Mouse (Mus musculus): Measurements from ENCODE around the gene Gsdmc3. TPM values are rescaled to one million over a fixed set of nuclear protein-coding genes. Genes with fewer than 3 reads are reported as not detected.
"Not testable (repeated sequence)": the region's sequence is repeated elsewhere in the genome, so short reads cannot be mapped to it uniquely, and the experiment has no call there.

The Gsdmc3 gene
- polyA plus RNA-seq (2014; fragmentation: Nextera tagmentation; extraction: Ambion mirVana): not detected in 2 replicates

GRCm38 (mm10) chr15:63878458-63878857, at the start of gene Gsdmc3:
Gene Gsdmc3 (minus strand): TSS chr15:63878558.
- H3K9ac ChIP-seq (ENCODE audit: low read length); H3K4me3 ChIP-seq (ENCODE audit: low read depth, low read length); H3K36me3 ChIP-seq (ENCODE audit: control insufficient read depth, insufficient read depth, low read length); DNase-seq (ENCODE audit: low spot score); H3K27me3 ChIP-seq (replicated peaks; ENCODE audit: control insufficient read depth, insufficient read depth, low read length); ATAC-seq; H3K4me1 ChIP-seq (ENCODE audit: control insufficient read depth, insufficient read depth, low read length); H3K27ac ChIP-seq (ENCODE audit: low read depth, low read length); H3K4me2 ChIP-seq (ENCODE audit: low read length); H3K9me3 ChIP-seq (replicated peaks; ENCODE audit: control insufficient read depth, low read length): not testable (repeated sequence)
- WGBS: 82% methylated on average over 1 of the region's 3 CpGs

- DNase-seq (ENCODE audit: low spot score) (no peak), ATAC-seq (no peak)
- no peak overlapping the region for H3K4me2 ChIP-seq (ENCODE audit: low read length)
- no peaks in the 10 kb centered on the region for H3K9me3 ChIP-seq (replicated peaks; ENCODE audit: control insufficient read depth, low read length)
- no peak overlapping the region for H3K27ac ChIP-seq (ENCODE audit: low read depth, low read length)
- 87% methylated on average over 3 of the region's 3 CpGs for WGBS
- no peaks in the 10 kb centered on the region for H3K4me1 ChIP-seq (ENCODE audit: control insufficient read depth, insufficient read depth, low read length)
- no peak overlapping the region for H3K9ac ChIP-seq (ENCODE audit: low read length)
- H3K27me3 ChIP-seq (replicated peaks; ENCODE audit: control insufficient read depth, insufficient read depth, low read length): no peaks in the 10 kb centered on the region
- H3K4me3 ChIP-seq (ENCODE audit: low read depth, low read length): no peak overlapping the region
- H3K36me3 ChIP-seq (ENCODE audit: control insufficient read depth, insufficient read depth, low read length): peaks cover 16% of the 10 kb centered on the region
Measured at GRCm38 (mm10) chr15:63926201-63926600, 47.8 kb upstream of the Gsdmc3 start.

GRCm38 (mm10) chr15:63924484-63924883, 46.1 kb upstream of the Gsdmc3 start:
- Histone ChIP-seq H3K9ac (ENCODE audit: low read length) (no peak overlapping the region), H3K4me3 (ENCODE audit: low read depth, low read length) (no peak overlapping the region), H3K36me3 (ENCODE audit: control insufficient read depth, insufficient read depth, low read length) (peaks cover 5% of the 10 kb centered on the region), H3K4me2 (ENCODE audit: low read length) (no peak overlapping the region), H3K27ac (ENCODE audit: low read depth, low read length) (no peak overlapping the region), H3K27me3 (replicated peaks; ENCODE audit: control insufficient read depth, insufficient read depth, low read length) (no peaks in the 10 kb centered on the region), H3K4me1 (ENCODE audit: control insufficient read depth, insufficient read depth, low read length) (no peaks in the 10 kb centered on the region), H3K9me3 (replicated peaks; ENCODE audit: control insufficient read depth, low read length) (no peaks in the 10 kb centered on the region)
- 100% methylated on average over 1 of the region's 1 CpGs for WGBS
- DNase-seq (ENCODE audit: low spot score) (no peak), ATAC-seq (no peak)

- H3K36me3 ChIP-seq (ENCODE audit: control insufficient read depth, insufficient read depth, low read length); H3K4me1 ChIP-seq (ENCODE audit: control insufficient read depth, insufficient read depth, low read length); H3K9me3 ChIP-seq (replicated peaks; ENCODE audit: control insufficient read depth, low read length); H3K9ac ChIP-seq (ENCODE audit: low read length); H3K27ac ChIP-seq (ENCODE audit: low read depth, low read length); ATAC-seq; H3K4me3 ChIP-seq (ENCODE audit: low read depth, low read length); DNase-seq (ENCODE audit: low spot score); H3K27me3 ChIP-seq (replicated peaks; ENCODE audit: control insufficient read depth, insufficient read depth, low read length); H3K4me2 ChIP-seq (ENCODE audit: low read length): not testable (repeated sequence)
- WGBS: 57% methylated on average over 2 of the region's 5 CpGs
Measured at GRCm38 (mm10) chr15:63921618-63922017, 43.3 kb upstream of the Gsdmc3 start.

- H3K4me2 ChIP-seq (ENCODE audit: low read length); H3K9me3 ChIP-seq (replicated peaks; ENCODE audit: control insufficient read depth, low read length); H3K27ac ChIP-seq (ENCODE audit: low read depth, low read length); H3K4me3 ChIP-seq (ENCODE audit: low read depth, low read length); H3K36me3 ChIP-seq (ENCODE audit: control insufficient read depth, insufficient read depth, low read length); ATAC-seq; DNase-seq (ENCODE audit: low spot score); H3K27me3 ChIP-seq (replicated peaks; ENCODE audit: control insufficient read depth, insufficient read depth, low read length); H3K9ac ChIP-seq (ENCODE audit: low read length); H3K4me1 ChIP-seq (ENCODE audit: control insufficient read depth, insufficient read depth, low read length): not testable (repeated sequence)
- WGBS: 66% methylated on average over 1 of the region's 2 CpGs
Measured at GRCm38 (mm10) chr15:63919728-63920127, 41.4 kb upstream of the Gsdmc3 start.

- H3K4me2 ChIP-seq (ENCODE audit: low read length); H3K27ac ChIP-seq (ENCODE audit: low read depth, low read length); H3K4me3 ChIP-seq (ENCODE audit: low read depth, low read length); DNase-seq (ENCODE audit: low spot score); H3K9me3 ChIP-seq (replicated peaks; ENCODE audit: control insufficient read depth, low read length); ATAC-seq; H3K27me3 ChIP-seq (replicated peaks; ENCODE audit: control insufficient read depth, insufficient read depth, low read length); H3K36me3 ChIP-seq (ENCODE audit: control insufficient read depth, insufficient read depth, low read length); H3K4me1 ChIP-seq (ENCODE audit: control insufficient read depth, insufficient read depth, low read length); H3K9ac ChIP-seq (ENCODE audit: low read length): not testable (repeated sequence)
- 87% methylated on average over 4 of the region's 4 CpGs for WGBS
Measured at GRCm38 (mm10) chr15:63916584-63916983, 38.2 kb upstream of the Gsdmc3 start.

- H3K4me1 ChIP-seq (ENCODE audit: control insufficient read depth, insufficient read depth, low read length); H3K36me3 ChIP-seq (ENCODE audit: control insufficient read depth, insufficient read depth, low read length); H3K4me3 ChIP-seq (ENCODE audit: low read depth, low read length); H3K4me2 ChIP-seq (ENCODE audit: low read length); H3K27me3 ChIP-seq (replicated peaks; ENCODE audit: control insufficient read depth, insufficient read depth, low read length); DNase-seq (ENCODE audit: low spot score); H3K27ac ChIP-seq (ENCODE audit: low read depth, low read length); H3K9me3 ChIP-seq (replicated peaks; ENCODE audit: control insufficient read depth, low read length); H3K9ac ChIP-seq (ENCODE audit: low read length); ATAC-seq: not testable (repeated sequence)
- 88% methylated on average over 2 of the region's 2 CpGs for WGBS
Measured at GRCm38 (mm10) chr15:63912197-63912596, 33.8 kb upstream of the Gsdmc3 start, which contains the start of gene Gsdmc4. Gene Gsdmc4 (minus strand): TSS chr15:63912297.

- not testable (repeated sequence) for H3K9me3 ChIP-seq (replicated peaks; ENCODE audit: control insufficient read depth, low read length); ATAC-seq; H3K9ac ChIP-seq (ENCODE audit: low read length); H3K4me3 ChIP-seq (ENCODE audit: low read depth, low read length); DNase-seq (ENCODE audit: low spot score); H3K36me3 ChIP-seq (ENCODE audit: control insufficient read depth, insufficient read depth, low read length); H3K27me3 ChIP-seq (replicated peaks; ENCODE audit: control insufficient read depth, insufficient read depth, low read length); H3K27ac ChIP-seq (ENCODE audit: low read depth, low read length); H3K4me2 ChIP-seq (ENCODE audit: low read length); H3K4me1 ChIP-seq (ENCODE audit: control insufficient read depth, insufficient read depth, low read length)
Measured at GRCm38 (mm10) chr15:63909896-63910295, 31.5 kb upstream of the Gsdmc3 start.

- not testable (repeated sequence) for H3K4me1 ChIP-seq (ENCODE audit: control insufficient read depth, insufficient read depth, low read length); H3K4me3 ChIP-seq (ENCODE audit: low read depth, low read length); H3K9ac ChIP-seq (ENCODE audit: low read length); H3K4me2 ChIP-seq (ENCODE audit: low read length); H3K9me3 ChIP-seq (replicated peaks; ENCODE audit: control insufficient read depth, low read length); ATAC-seq; H3K27ac ChIP-seq (ENCODE audit: low read depth, low read length); H3K36me3 ChIP-seq (ENCODE audit: control insufficient read depth, insufficient read depth, low read length); H3K27me3 ChIP-seq (replicated peaks; ENCODE audit: control insufficient read depth, insufficient read depth, low read length)
- peak; percentile 40 for DNase-seq (ENCODE audit: low spot score)
- WGBS: 43% methylated on average over 9 of the region's 9 CpGs
Measured at GRCm38 (mm10) chr15:63895560-63896353, 17.4 kb upstream of the Gsdmc3 start.
